Mouse (Mus musculus) neural tube, embryonic 12.5 days (tissue): ENCODE data around the gene Plppr2. TPM values are rescaled to one million over a fixed set of nuclear protein-coding genes. Genes with fewer than 3 reads are reported as not detected.

Experiments
- ATAC-seq: fragments of 200-750 bp; cut with Nextera tagmentation; 2 replicates; pipeline ENCODE4 v1.8.0; 2017; ENCODE audit warnings: low read depth, mild to moderate bottlenecking, moderate TSS enrichment, moderate library complexity; ENCODE audit not compliant: low FRiP score
- H3K27ac ChIP-seq: fragments of 300-500 bp; sonication (generic); 2 replicates; pipeline ENCODE4 v1.5.1; 2016
- H3K27me3 ChIP-seq: fragments of 300-500 bp; sonication (generic); replicated peaks from 2 replicates; pipeline ENCODE4 v1.6.1; 2016; ENCODE audit warnings: mild to moderate bottlenecking
- H3K36me3 ChIP-seq: fragments of 300-500 bp; sonication (generic); 2 replicates; pipeline ENCODE4 v1.6.1; 2016; ENCODE audit warnings: mild to moderate bottlenecking
- H3K4me1 ChIP-seq: fragments of 300-500 bp; sonication (generic); 2 replicates; pipeline ENCODE4 v1.6.1; 2016
- H3K4me2 ChIP-seq: fragments of 300-500 bp; sonication (generic); replicated peaks from 2 replicates; pipeline ENCODE4 v1.6.1; 2016; ENCODE audit warnings: mild to moderate bottlenecking
- H3K4me3 ChIP-seq: fragments of 300-500 bp; sonication (generic); 2 replicates; pipeline ENCODE4 v1.5.1; 2016
- H3K9ac ChIP-seq: fragments of 300-500 bp; sonication (generic); 2 replicates; pipeline ENCODE4 v1.6.1; 2016; ENCODE audit warnings: mild to moderate bottlenecking
- H3K9me3 ChIP-seq: fragments of 300-500 bp; sonication (generic); 2 replicates; pipeline ENCODE4 v1.6.1; 2016; ENCODE audit warnings: mild to moderate bottlenecking
- WGBS: fragments of 180-500 bp; shearing (Covaris S2); methylation state at CpG from one replicate; pipeline ENCODE4 v1.1.7; 2016; 5-methylcytosine and 5-hydroxymethylcytosine counted together
- polyA plus RNA-seq: library from polyadenylated mRNA; unstranded; fragments of >200 nt; fragmentation: Nextera tagmentation; extraction: Ambion mirVana; gene quantifications from 2 replicates; pipeline ENCODE4 v1.2.1, GENCODE M21; 2016

The Plppr2 gene
- polyA plus RNA-seq, 1 experiment from 2014 or later, result 56.2 TPM

DNA sequence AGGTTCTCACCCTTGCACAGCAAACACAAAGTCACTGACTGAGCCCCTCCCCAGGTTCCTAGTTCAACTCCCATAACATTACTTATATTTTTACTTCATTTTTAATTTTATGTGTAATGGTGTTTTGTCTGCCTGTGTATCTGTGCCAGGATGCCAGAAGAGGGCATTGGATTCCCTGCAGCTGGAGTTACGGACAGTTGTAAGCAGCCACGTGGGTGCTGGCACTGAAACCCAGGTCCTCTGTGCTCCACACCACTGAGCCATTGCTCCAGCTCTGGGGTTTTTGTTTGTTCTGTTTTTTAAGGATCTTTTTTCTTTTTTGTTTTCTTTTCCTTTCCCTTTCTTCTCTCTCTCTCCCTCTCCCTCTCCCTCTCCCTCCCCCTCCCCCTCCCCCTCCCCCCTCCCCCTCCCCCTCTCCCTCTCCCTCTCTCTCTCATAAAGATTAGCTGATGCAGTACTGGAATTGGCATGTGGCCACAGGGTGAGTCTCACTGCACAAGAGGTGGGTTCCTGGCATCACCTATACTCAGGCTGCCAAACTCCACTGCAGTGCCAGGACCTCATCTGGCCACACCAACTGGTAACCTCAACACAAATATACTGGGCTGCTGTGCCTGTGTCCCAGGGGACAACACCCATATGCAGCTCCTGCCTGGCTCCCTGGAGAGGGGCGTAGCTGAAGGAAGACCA, 59.5 kb downstream of the Plppr2 start:
- Histone ChIP-seq H3K9me3 (no peaks in the 10 kb centered on the region), H3K27ac (no peak overlapping the region), H3K4me1 (no peaks in the 10 kb centered on the region), H3K36me3 (no peaks in the 10 kb centered on the region), H3K9ac (no peak overlapping the region), H3K27me3 (peaks cover 20% of the 10 kb centered on the region), H3K4me3 (no peak overlapping the region), H3K4me2 (no peak overlapping the region)
- WGBS, result 80% methylated on average over 3 of the region's 3 CpGs
- no peak for ATAC-seq

Other genes with a start within 250 kb of the Plppr2 start
- 30.4 and 33.2 TPM in 2 replicates for gene Ldlr, start 213.6 kb upstream of the Plppr2 start, polyA plus RNA-seq
- 59.9 and 73.5 TPM in 2 replicates for gene Spc24, start 176.7 kb upstream of the Plppr2 start, polyA plus RNA-seq
- gene Kank2, start 138.3 kb upstream of the Plppr2 start, polyA plus RNA-seq, result 7.2 and 8.5 TPM in 2 replicates
- gene Angptl8, start 101.5 kb upstream of the Plppr2 start, polyA plus RNA-seq, result 0.53 TPM in 1 of 2 replicates, not detected in the other
- gene Dock6, start 84.4 kb upstream of the Plppr2 start, polyA plus RNA-seq, result 26.2 and 26.9 TPM in 2 replicates
- 19.3 and 21.3 TPM in 2 replicates for gene Rab3d, start 18.8 kb upstream of the Plppr2 start, polyA plus RNA-seq
- 6.4 and 6.6 TPM in 2 replicates for gene Ccdc159, start 9.6 kb upstream of the Plppr2 start, polyA plus RNA-seq
- gene Tmem205, start 9.5 kb upstream of the Plppr2 start, polyA plus RNA-seq, result 36.1 and 42.3 TPM in 2 replicates
- gene Swsap1, start 18.7 kb downstream of the Plppr2 start, polyA plus RNA-seq, result 8.1 and 9.7 TPM in 2 replicates
- 3.5 and 4.0 TPM in 2 replicates for gene Epor, start 26.5 kb downstream of the Plppr2 start, polyA plus RNA-seq
- gene Rgl3, start 52.4 kb downstream of the Plppr2 start, polyA plus RNA-seq, result 2.0 and 2.8 TPM in 2 replicates
- 2.7 and 3.6 TPM in 2 replicates for gene Ccdc151, start 65.6 kb downstream of the Plppr2 start, polyA plus RNA-seq
- 104 and 109 TPM in 2 replicates for gene Prkcsh, start 65.8 kb downstream of the Plppr2 start, polyA plus RNA-seq
- gene Elavl3, start 115.0 kb downstream of the Plppr2 start, polyA plus RNA-seq, result 73.5 and 77.9 TPM in 2 replicates
- gene Gm49318, start 134.2 kb downstream of the Plppr2 start, polyA plus RNA-seq, result not detected in 2 replicates
- gene Zfp653, start 134.3 kb downstream of the Plppr2 start, polyA plus RNA-seq, result 19.6 and 20.7 TPM in 2 replicates
- 46.7 and 47.3 TPM in 2 replicates for gene Ecsit, start 148.4 kb downstream of the Plppr2 start, polyA plus RNA-seq
- gene Cnn1, start 162.2 kb downstream of the Plppr2 start, polyA plus RNA-seq, result 0.39 and 1.4 TPM in 2 replicates
- gene Elof1, start 180.1 kb downstream of the Plppr2 start, polyA plus RNA-seq, result 171 and 172 TPM in 2 replicates
- 5.2 and 5.8 TPM in 2 replicates for gene Acp5, start 198.7 kb downstream of the Plppr2 start, polyA plus RNA-seq
- 63.2 and 68.4 TPM in 2 replicates for gene Pigyl, start 219.8 kb downstream of the Plppr2 start, polyA plus RNA-seq